Mouse (Mus musculus): ENCODE measurements around the gene Gm8994.

- TF ChIP-seq GATA1 (IDR thresholded peaks at IDR 0.05; ENCODE audit: borderline replicate concordance, low read length), result no peak
- no peak for TF ChIP-seq FLI1 (IDR thresholded peaks at IDR 0.05; ENCODE audit: low read length)
Observed at GRCm38 (mm10) chr6:136296251-136296650, 31.1 kb upstream of the Gm8994 start.
